Mouse (Mus musculus) bone marrow macrophage, adult 2 months (primary cell): ENCODE data around the gene Dact3.

Experiments used
- CTCF ChIP-seq: IDR thresholded peaks from 2 replicates; pipeline ENCODE4 v1.5.1; 2012; ENCODE audit warnings: low read depth, mild to moderate bottlenecking, low read length, moderate library complexity
- POLR2A ChIP-seq: IDR thresholded peaks from 2 replicates; pipeline ENCODE4 v1.6.1; 2012; ENCODE audit warnings: mild to moderate bottlenecking, low read depth, low read length, borderline replicate concordance

DNA sequence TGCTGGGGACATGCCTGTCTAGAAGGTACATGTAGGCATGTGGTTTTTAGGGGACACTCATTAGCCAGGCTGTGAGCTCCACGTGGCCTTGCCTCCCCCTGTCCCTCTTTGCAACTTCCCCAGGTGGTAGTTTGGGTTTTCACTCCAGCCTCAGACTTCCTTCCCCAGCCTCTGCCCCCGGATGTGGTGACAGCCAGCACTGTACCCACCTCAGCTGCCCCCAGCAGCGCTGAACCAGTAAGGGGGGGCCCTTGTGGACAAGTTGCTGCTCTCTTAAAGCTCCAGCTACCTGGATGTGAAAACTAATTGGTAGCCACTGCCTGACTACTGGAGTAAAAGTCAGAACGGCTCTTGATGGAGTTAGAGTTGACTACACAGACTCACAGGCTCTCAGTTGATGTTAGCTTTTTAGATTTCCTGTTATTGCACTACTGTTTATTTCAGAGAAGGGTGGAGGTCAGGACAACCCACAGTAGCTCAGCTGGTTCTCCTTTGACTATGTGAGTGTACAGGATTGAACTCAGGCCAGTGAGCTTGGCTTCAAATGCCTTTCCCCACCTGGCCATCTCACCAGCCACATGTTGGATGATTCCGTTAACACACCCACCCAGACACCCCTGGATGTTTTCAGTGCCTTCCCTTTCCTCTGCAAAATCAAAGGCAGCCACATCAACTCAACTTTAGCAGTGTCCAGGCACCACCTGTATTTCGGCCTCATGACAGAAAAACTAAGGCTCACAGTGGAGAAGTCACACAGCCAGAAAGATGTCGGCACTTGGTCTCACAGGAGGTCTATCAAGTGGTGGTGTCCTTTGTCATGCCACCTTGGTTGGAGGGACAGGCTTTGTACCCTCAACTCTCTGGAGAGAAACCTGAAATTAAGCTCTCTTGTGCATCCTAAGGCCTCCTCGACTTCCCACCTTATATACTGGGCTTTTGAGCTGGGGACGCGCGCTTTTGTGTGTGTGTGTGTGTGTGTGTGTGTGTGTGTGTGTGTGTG, 33.3 kb upstream of the Dact3 start:
- no peak for TF ChIP-seq CTCF
- no peak for TF ChIP-seq POLR2A
